8 mouse cellular contexts compared by ENCODE assay signal in genomic region chr2:165595676-165596070, GRCm38 (mm10). TPM values are rescaled to one million over a fixed set of nuclear protein-coding genes. Genes with fewer than 3 reads are reported as not detected.
DNase-seq lines count a peak whose midpoint lies in the region; ATAC-seq and TF ChIP-seq lines count a peak whose summit lies in the region.
"Had no signal": no experiment of that assay in that cellular context is flagged by ENCODE, and none has a peak within 500 bp of the region (broad histone marks: within the 10 kb centered on the region; RNA-seq: fewer than 3 reads in every experiment).

No protein-coding gene starts in this region.

- peak; percentile 23 for DNase-seq in lung, embryonic 14.5 days
- DNase-seq in lung, postnatal 14 days: no peak
- DNase-seq in forebrain, embryonic 10.5 days (ENCODE audit: extremely low spot score, low spot score): peak; percentile 45
- DNase-seq in left cerebral cortex, adult 11 months (ENCODE audit: low spot score): no peak
- no peak for DNase-seq in thymus, postnatal 36 days
- DNase-seq: liver, embryonic 13.5 days had no signal

- H3K9me3 ChIP-seq in lung, embryonic 14.5 days (ENCODE audit: low read depth, low read length): peaks cover 7% of the 10 kb centered on the region; the same call in 1 of the 2 replicates
- H3K9me3 ChIP-seq in forebrain, embryonic 10.5 days: peaks cover 6% of the 10 kb centered on the region
- H3K9me3 ChIP-seq in intestine, postnatal 0 days (ENCODE audit: control insufficient read depth): 0 out of 2 replicates have a peak, but pooled peaks cover 3% of the 10 kb centered on the region
- H3K9me3 ChIP-seq in stomach, embryonic 15.5 days: no peaks in the 10 kb centered on the region
- H3K9me3 ChIP-seq: liver, embryonic 13.5 days had no signal

- no peak overlapping the region for H3K9ac ChIP-seq in lung, embryonic 14.5 days
- H3K9ac ChIP-seq in intestine, postnatal 0 days (ENCODE audit: low read depth, low read length): no peak overlapping the region
- H3K9ac ChIP-seq in stomach, embryonic 15.5 days: no peak overlapping the region
- H3K9ac ChIP-seq: liver, embryonic 13.5 days had no signal

- TF ChIP-seq CTCF in lung, embryonic 14.5 days (IDR thresholded peaks at IDR 0.05; ENCODE audit: low read depth): no peak
- no peak for TF ChIP-seq CTCF in intestine, postnatal 0 days (IDR thresholded peaks at IDR 0.05; ENCODE audit: low read depth)

- ATAC-seq in lung, embryonic 14.5 days (ENCODE audit: insufficient read depth): no peak
- ATAC-seq in intestine, postnatal 0 days: no peak
- ATAC-seq in stomach, embryonic 15.5 days (ENCODE audit: insufficient read depth, low FRiP score, low read depth): no peak

- peaks cover 57% of the 10 kb centered on the region for H3K27me3 ChIP-seq in lung, embryonic 14.5 days (ENCODE audit: insufficient read depth, low read length)
- H3K27me3 ChIP-seq in forebrain, embryonic 10.5 days (ENCODE audit: poor library complexity, severe bottlenecking): peaks cover 75% of the 10 kb centered on the region
- peaks cover 47% of the 10 kb centered on the region for H3K27me3 ChIP-seq in intestine, postnatal 0 days (replicated peaks; ENCODE audit: control insufficient read depth, insufficient read depth, low read length)
- H3K27me3 ChIP-seq in stomach, embryonic 15.5 days (replicated peaks): peaks cover 27% of the 10 kb centered on the region

- peak overlapping the region; percentile 89 for H3K4me2 ChIP-seq in lung, embryonic 14.5 days
- H3K4me2 ChIP-seq in intestine, postnatal 0 days (replicated peaks; ENCODE audit: low read depth): 0 out of 2 replicates have a peak overlapping the region, but pooled peaks have one; percentile 60
- H3K4me2 ChIP-seq in stomach, embryonic 15.5 days: peak overlapping the region; percentile 88

- H3K4me1 ChIP-seq in lung, embryonic 14.5 days (ENCODE audit: insufficient read depth): 0 out of 2 replicates have a peak, but pooled peaks cover 5% of the 10 kb centered on the region
- peaks cover 64% of the 10 kb centered on the region for H3K4me1 ChIP-seq in forebrain, embryonic 10.5 days
- no peaks in the 10 kb centered on the region for H3K4me1 ChIP-seq in intestine, postnatal 0 days (replicated peaks; ENCODE audit: control insufficient read depth, insufficient read depth, low read length)
- peaks cover 5% of the 10 kb centered on the region for H3K4me1 ChIP-seq in stomach, embryonic 15.5 days
- H3K4me1 ChIP-seq: liver, embryonic 13.5 days had no signal

- H3K27ac ChIP-seq in lung, embryonic 14.5 days (ENCODE audit: low read depth): no peak overlapping the region
- peak overlapping the region; percentile 88 for H3K27ac ChIP-seq in forebrain, embryonic 10.5 days
- H3K27ac ChIP-seq in intestine, postnatal 0 days (ENCODE audit: low read depth, low read length): no peak overlapping the region
- no peak overlapping the region for H3K27ac ChIP-seq in stomach, embryonic 15.5 days
- H3K27ac ChIP-seq: liver, embryonic 13.5 days had no signal

- H3K36me3 ChIP-seq in lung, embryonic 14.5 days (ENCODE audit: insufficient read depth): no peaks in the 10 kb centered on the region
- H3K36me3 ChIP-seq in forebrain, embryonic 10.5 days (replicated peaks): no peaks in the 10 kb centered on the region
- H3K36me3 ChIP-seq in intestine, postnatal 0 days (ENCODE audit: control insufficient read depth, insufficient read depth): no peaks in the 10 kb centered on the region
- H3K36me3 ChIP-seq in stomach, embryonic 15.5 days: no peaks in the 10 kb centered on the region
- H3K36me3 ChIP-seq: liver, embryonic 13.5 days had no signal

- WGBS in lung, embryonic 14.5 days: 4% methylated on average over 13 of the region's 13 CpGs
- under 1% methylated on average over 13 of the region's 13 CpGs for WGBS in forebrain, embryonic 10.5 days
- WGBS in intestine, postnatal 0 days: 16% methylated on average over 13 of the region's 13 CpGs
- 4% methylated on average over 13 of the region's 13 CpGs for WGBS in stomach, embryonic 15.5 days

- H3K4me3 ChIP-seq in lung, embryonic 14.5 days (ENCODE audit: low read depth, low read length): peak overlapping the region; percentile 50
- peak overlapping the region; percentile 81 for H3K4me3 ChIP-seq in forebrain, embryonic 10.5 days
- H3K4me3 ChIP-seq in intestine, postnatal 0 days (ENCODE audit: low read depth, low read length): no peak overlapping the region
- H3K4me3 ChIP-seq in stomach, embryonic 15.5 days (replicated peaks): peak overlapping the region; percentile 53

RNA-seq across cellular contexts. Expression of gene Eya2, which starts 0.8 kb away (rescaled TPM):
- 1.6 and 2.1 TPM in 2 replicates for polyA plus RNA-seq in lung, embryonic 14.5 days (2014; fragmentation: Nextera tagmentation; extraction: Ambion mirVana)
- 18.0 and 24.2 TPM in 2 replicates for polyA plus RNA-seq in forebrain, embryonic 10.5 days (2016; fragmentation: Nextera tagmentation; extraction: Ambion mirVana)
- polyA plus RNA-seq in intestine, postnatal 0 days (2015; fragmentation: Nextera tagmentation; extraction: Ambion mirVana): 0.16 and 0.51 TPM in 2 replicates
- polyA plus RNA-seq in stomach, embryonic 15.5 days (2015; fragmentation: Nextera tagmentation; extraction: Ambion mirVana): 8.6 and 10.3 TPM in 2 replicates

Comparison
In these comparisons a context has a peak if more than half of its experiments do, and no peak if none do; other contexts are left out.
1. DNase-seq: peak in lung, embryonic 14.5 days (single experiment) and forebrain, embryonic 10.5 days (single experiment); none in lung, postnatal 14 days (single experiment), left cerebral cortex, adult 11 months (single experiment) and thymus, postnatal 36 days (0 of 2).
2. Peak in every context shown above with its lines, with median percentiles within 50 percentile points of each other: H3K4me2 ChIP-seq.